Comparison of ENCODE assay signal across 8 mouse cellular contexts in the genomic region with DNA sequence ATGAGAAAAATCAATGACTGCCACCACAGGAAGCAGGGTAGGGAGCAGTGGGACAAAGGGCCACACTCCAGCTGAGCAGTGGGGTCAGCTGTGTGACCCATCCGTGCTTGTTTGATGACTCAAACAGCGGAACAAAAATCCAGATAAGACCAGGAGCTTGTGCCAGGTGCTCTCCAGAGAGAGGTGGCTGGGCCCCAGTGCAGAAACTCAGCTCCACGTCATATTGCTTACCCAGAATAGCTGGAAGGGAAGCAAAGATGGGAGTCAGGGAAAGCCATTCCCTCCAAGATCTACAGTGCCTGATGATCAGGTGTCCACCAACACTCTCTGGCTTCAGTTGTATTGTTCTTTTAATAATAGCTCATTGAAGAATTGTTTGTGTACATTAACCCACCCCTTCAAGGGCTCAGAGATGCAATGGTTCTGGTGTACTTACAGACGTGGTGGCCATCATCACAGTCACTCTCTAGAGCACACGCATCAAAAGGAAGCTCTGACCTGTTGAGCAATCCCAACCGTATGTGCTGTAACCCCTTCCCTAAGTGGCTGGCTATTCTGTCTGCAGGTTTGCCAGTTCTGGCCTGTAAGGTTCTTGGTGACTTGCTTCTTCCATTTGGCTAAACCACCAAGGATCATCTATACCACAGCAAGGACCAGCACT.
DNase-seq lines count a peak whose midpoint lies in the region; ATAC-seq lines count a peak whose summit lies in the region.

No protein-coding gene starts in this region.

- peak; percentile 66 for DNase-seq in midbrain, embryonic 11.5 days (ENCODE audit: low spot score, missing footprints)
- peak; percentile 60 to 70 for DNase-seq in urinary bladder, postnatal 36 days (ENCODE audit: low spot score in 2 of 2)
- DNase-seq in ovary, adult 18-20 months (ENCODE audit: low spot score), result no peak
- no peak for DNase-seq in layer of hippocampus, postnatal 25 days (ENCODE audit: extremely low spot score in 1 of 2, low spot score in 1 of 2)
- DNase-seq in left cerebral cortex, adult 18-20 months (ENCODE audit: low spot score in 2 of 2), result no peak

- no peak for ATAC-seq in midbrain, embryonic 11.5 days (ENCODE audit: low FRiP score)
- ATAC-seq in midbrain, embryonic 15.5 days (replicated peaks), result no peak
- no peak for ATAC-seq in heart, embryonic 12.5 days (ENCODE audit: insufficient number of reproducible peaks, low FRiP score)
- peak; percentile 86 for ATAC-seq in liver, embryonic 15.5 days (ENCODE audit: insufficient read depth)

- H3K9ac ChIP-seq in midbrain, embryonic 11.5 days (ENCODE audit: low read length), result no peak overlapping the region
- H3K9ac ChIP-seq in midbrain, embryonic 15.5 days, result no peak overlapping the region
- no peak overlapping the region for H3K9ac ChIP-seq in heart, embryonic 12.5 days
- no peak overlapping the region for H3K9ac ChIP-seq in liver, embryonic 15.5 days

- H3K4me3 ChIP-seq in midbrain, embryonic 11.5 days (ENCODE audit: low read depth, low read length), result no peak overlapping the region
- H3K4me3 ChIP-seq in midbrain, embryonic 15.5 days, result no peak overlapping the region
- no peak overlapping the region for H3K4me3 ChIP-seq in heart, embryonic 12.5 days
- H3K4me3 ChIP-seq in liver, embryonic 15.5 days (replicated peaks), result no peak overlapping the region

- no peak overlapping the region for H3K4me2 ChIP-seq in midbrain, embryonic 11.5 days
- H3K4me2 ChIP-seq in midbrain, embryonic 15.5 days, result no peak overlapping the region
- H3K4me2 ChIP-seq in heart, embryonic 12.5 days, result no peak overlapping the region
- H3K4me2 ChIP-seq in liver, embryonic 15.5 days, result no peak overlapping the region

- WGBS in midbrain, embryonic 11.5 days, result 68% methylated on average over 6 of the region's 6 CpGs
- 81% methylated on average over 6 of the region's 6 CpGs for WGBS in midbrain, embryonic 15.5 days
- WGBS in heart, embryonic 12.5 days, result 55% methylated on average over 6 of the region's 6 CpGs
- WGBS in liver, embryonic 15.5 days (ENCODE audit: insufficient replicate concordance), result 30% methylated on average over 6 of the region's 6 CpGs

- H3K4me1 ChIP-seq in midbrain, embryonic 11.5 days (ENCODE audit: control insufficient read depth, insufficient read depth, low read length), result no peaks in the 10 kb centered on the region
- no peaks in the 10 kb centered on the region for H3K4me1 ChIP-seq in midbrain, embryonic 15.5 days
- peaks cover 23% of the 10 kb centered on the region for H3K4me1 ChIP-seq in heart, embryonic 12.5 days (replicated peaks)
- peaks cover 14% of the 10 kb centered on the region; the same call in 1 of the 2 replicates for H3K4me1 ChIP-seq in liver, embryonic 15.5 days (replicated peaks)

- no peak overlapping the region for H3K27ac ChIP-seq in midbrain, embryonic 11.5 days (ENCODE audit: low read depth, low read length)
- no peak overlapping the region for H3K27ac ChIP-seq in midbrain, embryonic 15.5 days
- peak overlapping the region; percentile 2; the same call in 1 of the 2 replicates for H3K27ac ChIP-seq in heart, embryonic 12.5 days (ENCODE audit: poor library complexity, severe bottlenecking)
- peak overlapping the region; percentile 51; the same call in 1 of the 2 replicates for H3K27ac ChIP-seq in liver, embryonic 15.5 days (replicated peaks)

- H3K9me3 ChIP-seq in midbrain, embryonic 11.5 days (ENCODE audit: control insufficient read depth, low read length), result no peaks in the 10 kb centered on the region
- no peaks in the 10 kb centered on the region for H3K9me3 ChIP-seq in midbrain, embryonic 15.5 days
- H3K9me3 ChIP-seq in heart, embryonic 12.5 days (replicated peaks), result no peaks in the 10 kb centered on the region
- H3K9me3 ChIP-seq in liver, embryonic 15.5 days (replicated peaks), result no peaks in the 10 kb centered on the region

- H3K27me3 ChIP-seq in midbrain, embryonic 11.5 days (ENCODE audit: control insufficient read depth, insufficient read depth, low read length), result no peaks in the 10 kb centered on the region
- no peaks in the 10 kb centered on the region for H3K27me3 ChIP-seq in midbrain, embryonic 15.5 days (replicated peaks)
- no peaks in the 10 kb centered on the region for H3K27me3 ChIP-seq in heart, embryonic 12.5 days (replicated peaks)
- no peaks in the 10 kb centered on the region for H3K27me3 ChIP-seq in liver, embryonic 15.5 days

- no peaks in the 10 kb centered on the region for H3K36me3 ChIP-seq in midbrain, embryonic 11.5 days (ENCODE audit: control insufficient read depth, insufficient read depth, low read length)
- no peaks in the 10 kb centered on the region for H3K36me3 ChIP-seq in midbrain, embryonic 15.5 days (replicated peaks)
- H3K36me3 ChIP-seq in heart, embryonic 12.5 days, result no peaks in the 10 kb centered on the region
- H3K36me3 ChIP-seq in liver, embryonic 15.5 days (replicated peaks), result no peaks in the 10 kb centered on the region

Comparison
In these comparisons a context has a peak if more than half of its experiments do, and no peak if none do; other contexts are left out.
1. DNase-seq: peak in midbrain, embryonic 11.5 days (single experiment) and urinary bladder, postnatal 36 days (2 of 2); none in ovary, adult 18-20 months (single experiment), layer of hippocampus, postnatal 25 days (0 of 2) and left cerebral cortex, adult 18-20 months (0 of 2).
2. H3K27ac ChIP-seq: peak in heart, embryonic 12.5 days (single experiment) and liver, embryonic 15.5 days (single experiment); none in midbrain, embryonic 11.5 days (single experiment) and midbrain, embryonic 15.5 days (single experiment).